Mouse (Mus musculus) frontal cortex, postnatal 14 days (tissue): ENCODE results near the gene Gsap.
"Not testable (repeated sequence)": the region's sequence is repeated elsewhere in the genome, so short reads cannot be mapped to it uniquely, and the experiment has no call there.

Experiments used
- DNase-seq, 2 experiments: peaks; one replicate each; pipeline ENCODE4 v3.0.0; 2022; ENCODE audit warnings: low spot score in 2 of 2

The Gsap gene

GRCm38 (mm10) chr5:21260746-21261145, 74.7 kb downstream of the Gsap start:
- no peak for DNase-seq

GRCm38 (mm10) chr5:21261202-21261844, 75.3 kb downstream of the Gsap start:
- no peak for DNase-seq

GRCm38 (mm10) chr5:21263202-21264055, 77.4 kb downstream of the Gsap start:
- DNase-seq: no peak

- no peak for DNase-seq
Measured at GRCm38 (mm10) chr5:21264352-21265021, 78.4 kb downstream of the Gsap start.

GRCm38 (mm10) chr5:21265049-21265448, 79.0 kb downstream of the Gsap start:
- peak; percentile 45 to 85 for DNase-seq

GRCm38 (mm10) chr5:21267090-21267489, 81.0 kb downstream of the Gsap start:
- DNase-seq: no peak

- DNase-seq: no peak
Measured at GRCm38 (mm10) chr5:21269446-21269845, 83.4 kb downstream of the Gsap start.

GRCm38 (mm10) chr5:21270756-21271155, 84.7 kb downstream of the Gsap start:
- DNase-seq: no peak

- DNase-seq: no peak
Measured at GRCm38 (mm10) chr5:21271386-21272354, 85.6 kb downstream of the Gsap start.

GRCm38 (mm10) chr5:21277685-21278084, 91.6 kb downstream of the Gsap start:
- not testable (repeated sequence) for DNase-seq

GRCm38 (mm10) chr5:21283356-21284062, 97.5 kb downstream of the Gsap start:
- no peak for DNase-seq

GRCm38 (mm10) chr5:21288658-21289435, 102.8 kb downstream of the Gsap start:
- DNase-seq: no peak

- no peak for DNase-seq
Measured at GRCm38 (mm10) chr5:21290594-21290993, 104.5 kb downstream of the Gsap start.

GRCm38 (mm10) chr5:21295683-21296082, 109.6 kb downstream of the Gsap start:
- DNase-seq: no peak

- DNase-seq: no peak
Measured at GRCm38 (mm10) chr5:21299076-21299755, 113.2 kb downstream of the Gsap start.

GRCm38 (mm10) chr5:21300058-21300457, 114.0 kb downstream of the Gsap start:
- DNase-seq: no peak

- no peak for DNase-seq
Measured at GRCm38 (mm10) chr5:21301011-21301410, 115.0 kb downstream of the Gsap start.

GRCm38 (mm10) chr5:21307165-21307564, 121.1 kb downstream of the Gsap start:
- DNase-seq: no peak

- no peak for DNase-seq
Measured at GRCm38 (mm10) chr5:21314696-21315095, 128.6 kb downstream of the Gsap start.
